Mouse (Mus musculus): ENCODE measurements around the gene Cenps. TPM values are rescaled to one million over a fixed set of nuclear protein-coding genes. Genes with fewer than 3 reads are reported as not detected.

Cenps gene
- 59.4 and 72.8 TPM in 2 replicates for polyA plus RNA-seq (2016; fragmentation: Nextera tagmentation; extraction: Ambion mirVana)

DNA sequence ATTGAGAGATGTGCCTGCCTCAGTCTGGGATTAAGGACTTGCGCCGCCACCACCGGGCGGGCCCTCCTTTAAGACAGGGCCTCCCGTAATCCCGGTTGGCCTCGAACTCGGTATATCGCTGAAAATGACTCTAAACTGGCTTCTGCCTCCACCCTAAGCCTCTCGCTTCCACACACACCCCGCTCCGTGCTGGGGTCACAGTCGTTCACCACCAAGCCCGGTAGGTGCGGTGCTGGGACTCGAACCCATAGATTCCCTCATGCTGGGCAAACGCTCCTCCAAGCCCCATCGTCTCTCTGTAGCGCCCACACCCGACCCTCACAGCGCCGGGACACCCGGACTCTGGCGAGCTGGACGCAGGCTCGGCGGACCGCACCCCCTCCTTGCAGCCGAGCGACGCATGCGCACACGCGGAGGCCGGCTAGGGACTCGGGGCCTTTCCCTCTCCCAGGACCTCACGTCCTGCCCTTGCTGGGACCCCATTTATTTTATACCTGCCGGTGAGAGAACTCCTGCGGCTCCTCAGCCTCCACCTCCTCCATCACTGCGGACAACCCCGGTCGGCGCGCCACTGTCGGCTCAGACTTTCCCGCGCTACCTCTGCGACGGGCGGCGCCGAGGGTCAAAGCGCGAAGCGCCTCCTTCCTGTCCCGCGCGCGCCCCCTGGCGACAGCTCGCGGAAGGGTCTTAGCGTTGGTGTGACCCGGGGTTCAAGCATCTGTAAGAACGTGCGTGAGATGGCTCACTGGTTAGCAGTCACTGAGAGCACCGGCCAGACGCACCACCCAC is at the start of gene Cenps:
Gene Cenps, minus strand, starts transcription at position 648 of the 789 bp plus-strand sequence.
- Histone ChIP-seq H3K9me3 (replicated peaks) (no peaks in the 10 kb centered on the region), H3K36me3 (peaks cover 24% of the 10 kb centered on the region), H3K27ac (replicated peaks) (peak within 1 kb of the TSS; percentile 93), H3K27me3 (ENCODE audit: low read depth, poor library complexity, severe bottlenecking) (no peaks in the 10 kb centered on the region), H3K4me3 (peak within 1 kb of the TSS; percentile 60), H3K4me1 (peaks cover 18% of the 10 kb centered on the region)
- WGBS, result under 1% methylated on average over 68 of the region's 68 CpGs
- DNase-seq (ENCODE audit: low spot score), result peak; percentile 95

DNA sequence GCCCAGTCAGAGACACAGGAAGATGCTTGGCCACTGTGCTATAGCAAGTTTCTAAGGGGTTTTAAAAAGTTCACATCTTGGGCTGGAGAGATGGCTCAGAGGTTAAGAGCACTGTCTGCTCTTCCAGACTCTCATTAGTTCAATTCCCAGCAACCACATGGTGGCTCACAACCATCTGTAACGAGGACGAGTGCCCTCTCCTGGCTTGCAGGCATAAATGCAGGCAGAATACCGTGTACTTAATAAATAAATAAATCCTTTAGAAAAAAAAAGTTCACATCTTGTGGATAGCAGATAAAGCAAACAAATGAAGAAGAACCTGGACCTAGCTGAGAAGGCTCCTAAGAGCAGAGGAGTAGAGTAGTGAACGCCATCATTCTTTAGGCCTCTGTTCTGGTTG is 45.3 kb upstream of the Cenps start:
- Histone ChIP-seq H3K27me3 (ENCODE audit: low read depth, poor library complexity, severe bottlenecking) (no peaks in the 10 kb centered on the region), H3K36me3 (peaks cover 98% of the 10 kb centered on the region), H3K9me3 (replicated peaks) (no peaks in the 10 kb centered on the region), H3K4me3 (no peak overlapping the region), H3K27ac (replicated peaks) (no peak overlapping the region), H3K4me1 (peaks cover 24% of the 10 kb centered on the region)
- WGBS, result 61% methylated on average over 4 of the region's 4 CpGs
- no peak for DNase-seq (ENCODE audit: low spot score)

DNA sequence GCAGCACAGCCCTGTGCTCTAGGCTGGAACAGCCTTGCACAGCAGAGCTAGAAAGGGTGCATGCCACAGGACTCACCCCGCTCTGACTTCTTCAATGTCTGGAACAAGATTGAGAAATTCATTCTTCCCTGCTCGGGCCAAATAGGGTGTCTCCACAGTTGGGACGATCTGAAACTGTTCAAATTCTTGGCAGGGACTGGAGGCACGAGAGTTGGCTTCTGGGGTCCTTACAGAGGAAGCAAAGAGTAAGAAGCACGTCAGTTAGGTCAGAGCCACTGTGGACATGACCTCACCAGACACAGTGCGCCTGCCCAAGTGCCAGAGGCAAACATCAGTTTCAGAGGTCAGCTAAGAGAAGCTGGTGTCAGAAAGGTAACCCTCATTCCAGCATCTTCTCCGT is 44.8 kb upstream of the Cenps start:
- peaks cover 29% of the 10 kb centered on the region for H3K4me1 ChIP-seq
- no peak overlapping the region for H3K27ac ChIP-seq (replicated peaks)
- no peaks in the 10 kb centered on the region for H3K9me3 ChIP-seq (replicated peaks)
- H3K36me3 ChIP-seq, result peaks cover 97% of the 10 kb centered on the region
- WGBS, result 89% methylated on average over 7 of the region's 7 CpGs
- H3K27me3 ChIP-seq (ENCODE audit: low read depth, poor library complexity, severe bottlenecking), result no peaks in the 10 kb centered on the region
- H3K4me3 ChIP-seq, result no peak overlapping the region
- no peak for DNase-seq (ENCODE audit: low spot score)

DNA sequence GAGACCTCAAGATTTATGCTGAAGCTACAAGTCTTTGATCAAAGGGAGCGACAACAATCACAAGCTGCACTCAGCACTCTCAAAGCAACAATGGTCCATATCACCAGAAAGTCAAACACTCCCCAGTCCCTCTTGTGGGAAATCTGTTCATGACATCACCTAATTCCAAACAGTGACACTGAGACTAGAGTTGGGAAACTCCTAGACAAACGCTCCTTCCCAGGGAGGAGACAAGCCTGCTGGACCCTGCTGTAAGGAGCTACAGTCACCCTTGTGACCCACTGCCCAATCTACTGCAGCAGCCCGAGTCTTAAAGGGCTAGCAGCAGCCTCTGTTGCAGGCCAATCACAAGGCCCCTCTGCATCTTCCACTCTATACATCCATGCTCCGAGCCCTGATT is 42.1 kb upstream of the Cenps start:
- Histone ChIP-seq H3K4me3 (no peak overlapping the region), H3K4me1 (peaks cover 35% of the 10 kb centered on the region), H3K27ac (replicated peaks) (peak overlapping the region; percentile 67; the same call in 1 of the 2 replicates), H3K27me3 (ENCODE audit: low read depth, poor library complexity, severe bottlenecking) (no peaks in the 10 kb centered on the region), H3K9me3 (replicated peaks) (no peaks in the 10 kb centered on the region), H3K36me3 (peaks cover 90% of the 10 kb centered on the region)
- no peak for DNase-seq (ENCODE audit: low spot score)
- WGBS, result 59% methylated on average over 4 of the region's 4 CpGs

DNA sequence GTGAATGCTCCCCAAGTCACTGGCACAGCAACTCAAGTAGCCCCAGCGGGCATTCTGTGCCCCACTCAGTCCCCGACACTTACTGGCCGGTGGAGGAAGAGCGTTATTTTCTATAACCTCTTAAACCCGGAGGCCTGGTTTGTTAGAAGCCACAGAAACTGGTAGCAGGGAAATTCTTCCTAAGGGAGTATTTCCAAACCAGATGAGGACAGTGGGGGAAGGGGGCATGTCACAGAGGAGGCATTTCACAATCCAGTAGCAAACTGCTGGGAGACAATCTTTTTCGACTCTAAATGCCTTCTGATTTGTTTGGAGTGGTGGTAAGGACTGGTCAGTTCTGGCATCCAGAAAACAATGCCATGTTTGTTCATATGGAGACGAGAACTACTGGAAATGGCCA is 41.7 kb upstream of the Cenps start:
- no peak overlapping the region for H3K4me3 ChIP-seq
- WGBS, result 87% methylated on average over 7 of the region's 7 CpGs
- H3K4me1 ChIP-seq, result peaks cover 35% of the 10 kb centered on the region
- no peaks in the 10 kb centered on the region for H3K27me3 ChIP-seq (ENCODE audit: low read depth, poor library complexity, severe bottlenecking)
- peaks cover 86% of the 10 kb centered on the region for H3K36me3 ChIP-seq
- H3K27ac ChIP-seq (replicated peaks), result peak overlapping the region; percentile 67
- no peak for DNase-seq (ENCODE audit: low spot score)
- H3K9me3 ChIP-seq (replicated peaks), result no peaks in the 10 kb centered on the region

DNA sequence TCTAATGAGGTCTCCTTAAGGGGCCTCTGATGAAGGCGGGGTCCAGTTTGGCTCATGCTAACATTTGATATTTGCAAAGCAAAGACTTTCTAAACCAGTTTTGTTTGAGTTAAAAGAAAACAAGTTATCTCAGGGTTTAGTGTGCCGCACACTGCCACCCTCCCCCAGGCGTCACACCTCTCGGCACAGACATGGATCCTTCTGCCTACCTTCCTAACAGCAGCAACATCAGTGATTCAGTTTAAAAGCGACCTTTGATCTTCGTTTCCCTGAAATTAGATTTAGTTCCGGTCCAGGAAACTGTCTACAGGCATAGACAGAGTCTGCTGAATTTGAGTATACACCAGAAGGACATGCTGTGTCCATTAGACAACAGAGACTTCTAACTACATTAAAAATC is 40.9 kb upstream of the Cenps start:
- Histone ChIP-seq H3K27me3 (ENCODE audit: low read depth, poor library complexity, severe bottlenecking) (no peaks in the 10 kb centered on the region), H3K4me3 (no peak overlapping the region), H3K36me3 (peaks cover 77% of the 10 kb centered on the region), H3K9me3 (replicated peaks) (no peaks in the 10 kb centered on the region), H3K27ac (replicated peaks) (no peak overlapping the region), H3K4me1 (peaks cover 35% of the 10 kb centered on the region)
- WGBS, result 74% methylated on average over 7 of the region's 7 CpGs
- no peak for DNase-seq (ENCODE audit: low spot score)

DNA sequence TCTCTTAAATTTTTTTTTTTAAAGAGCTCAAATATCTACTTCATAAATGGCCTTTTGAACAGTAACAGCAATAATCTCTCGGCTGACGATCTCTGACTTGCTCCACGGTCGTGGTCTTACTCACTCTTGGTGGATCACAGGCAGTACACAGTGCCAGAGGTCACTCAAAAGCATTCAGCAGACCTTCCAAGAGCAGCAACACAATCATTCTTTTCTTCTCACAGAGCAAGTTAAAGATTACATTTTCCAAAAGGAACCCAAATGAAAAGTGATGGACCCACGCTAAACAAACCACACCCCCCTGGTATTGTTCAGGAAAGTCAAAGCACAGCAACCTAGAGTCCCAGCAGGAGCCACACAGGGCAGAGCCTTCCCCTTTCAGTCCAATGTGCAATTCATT is 39.6 kb upstream of the Cenps start:
- Histone ChIP-seq H3K4me1 (peaks cover 35% of the 10 kb centered on the region), H3K36me3 (peaks cover 64% of the 10 kb centered on the region), H3K4me3 (no peak overlapping the region), H3K27me3 (ENCODE audit: low read depth, poor library complexity, severe bottlenecking) (no peaks in the 10 kb centered on the region), H3K27ac (replicated peaks) (no peak overlapping the region), H3K9me3 (replicated peaks) (no peaks in the 10 kb centered on the region)
- 50% methylated on average over 5 of the region's 5 CpGs for WGBS
- DNase-seq (ENCODE audit: low spot score), result no peak

DNA sequence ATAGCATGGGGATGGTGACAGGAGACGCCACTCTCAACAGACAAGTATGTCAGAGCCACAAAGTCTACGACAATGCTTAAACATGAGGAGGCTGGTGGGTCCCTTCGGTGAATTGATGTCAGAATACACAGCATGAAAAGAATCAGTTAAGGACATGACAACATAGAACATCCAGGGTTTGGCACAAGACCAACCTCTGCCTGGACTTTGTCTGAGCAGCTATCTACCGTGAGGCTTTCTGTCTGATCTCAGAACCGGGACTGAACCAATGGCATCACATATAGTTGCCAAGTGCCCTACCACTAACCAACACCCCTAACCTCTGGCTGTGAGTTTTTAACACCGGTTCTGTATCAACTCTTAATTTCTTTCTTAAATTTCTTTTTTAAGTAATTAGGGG is 39.2 kb upstream of the Cenps start:
- peaks cover 35% of the 10 kb centered on the region for H3K4me1 ChIP-seq
- WGBS, result 85% methylated on average over 6 of the region's 6 CpGs
- no peaks in the 10 kb centered on the region for H3K9me3 ChIP-seq (replicated peaks)
- DNase-seq (ENCODE audit: low spot score), result no peak
- H3K4me3 ChIP-seq, result no peak overlapping the region
- H3K27me3 ChIP-seq (ENCODE audit: low read depth, poor library complexity, severe bottlenecking), result no peaks in the 10 kb centered on the region
- no peak overlapping the region for H3K27ac ChIP-seq (replicated peaks)
- peaks cover 60% of the 10 kb centered on the region for H3K36me3 ChIP-seq

DNA sequence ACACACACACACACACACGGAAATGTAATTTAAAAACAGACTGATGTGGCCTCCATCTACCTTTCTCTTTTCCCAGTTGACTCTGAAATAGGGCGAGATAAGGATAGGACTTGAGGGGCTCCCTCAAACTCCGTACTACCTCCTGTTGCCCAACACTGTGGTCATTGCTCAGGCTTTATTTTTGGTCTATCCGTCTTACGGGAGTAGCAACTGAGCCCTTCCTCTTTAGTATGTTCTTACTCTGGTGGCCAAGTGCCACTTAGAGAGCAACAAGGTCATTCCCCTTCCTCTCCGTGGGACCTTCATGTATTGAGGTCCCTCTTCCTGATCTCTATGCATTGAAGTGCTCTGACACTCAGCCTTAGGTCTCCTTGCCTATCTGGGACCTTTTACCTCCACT is 36.2 kb upstream of the Cenps start:
- no peaks in the 10 kb centered on the region for H3K9me3 ChIP-seq (replicated peaks)
- H3K27ac ChIP-seq (replicated peaks), result no peak overlapping the region
- no peak overlapping the region for H3K4me3 ChIP-seq
- H3K36me3 ChIP-seq, result peaks cover 31% of the 10 kb centered on the region
- peaks cover 21% of the 10 kb centered on the region for H3K4me1 ChIP-seq
- no peak for DNase-seq (ENCODE audit: low spot score)
- no peaks in the 10 kb centered on the region for H3K27me3 ChIP-seq (ENCODE audit: low read depth, poor library complexity, severe bottlenecking)
- 89% methylated on average over 6 of the region's 6 CpGs for WGBS

DNA sequence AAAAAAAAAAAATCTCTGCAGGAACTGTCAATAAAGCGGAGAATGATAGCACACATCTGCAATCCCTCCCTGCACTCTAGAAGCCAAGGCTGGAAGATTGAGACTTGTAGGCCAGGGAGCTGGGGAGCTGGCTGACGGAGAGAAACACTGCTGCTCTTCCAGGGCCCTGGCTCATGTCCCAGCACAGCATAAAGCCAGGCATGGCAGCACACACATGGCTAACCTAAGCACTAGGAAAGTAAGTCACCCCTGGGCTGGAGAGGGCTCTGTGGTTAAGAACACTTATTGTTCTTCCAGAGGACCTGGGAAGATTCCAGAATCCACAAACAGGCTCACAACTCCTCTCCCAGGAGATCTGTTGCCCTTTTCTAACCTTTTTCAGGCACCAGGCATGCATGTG is 35.2 kb upstream of the Cenps start:
- Histone ChIP-seq H3K27me3 (ENCODE audit: low read depth, poor library complexity, severe bottlenecking) (no peaks in the 10 kb centered on the region), H3K36me3 (peaks cover 23% of the 10 kb centered on the region), H3K4me3 (no peak overlapping the region), H3K4me1 (peaks cover 16% of the 10 kb centered on the region), H3K27ac (replicated peaks) (no peak overlapping the region), H3K9me3 (replicated peaks) (no peaks in the 10 kb centered on the region)
- WGBS, result 93% methylated on average over 2 of the region's 2 CpGs
- DNase-seq (ENCODE audit: low spot score), result no peak

DNA sequence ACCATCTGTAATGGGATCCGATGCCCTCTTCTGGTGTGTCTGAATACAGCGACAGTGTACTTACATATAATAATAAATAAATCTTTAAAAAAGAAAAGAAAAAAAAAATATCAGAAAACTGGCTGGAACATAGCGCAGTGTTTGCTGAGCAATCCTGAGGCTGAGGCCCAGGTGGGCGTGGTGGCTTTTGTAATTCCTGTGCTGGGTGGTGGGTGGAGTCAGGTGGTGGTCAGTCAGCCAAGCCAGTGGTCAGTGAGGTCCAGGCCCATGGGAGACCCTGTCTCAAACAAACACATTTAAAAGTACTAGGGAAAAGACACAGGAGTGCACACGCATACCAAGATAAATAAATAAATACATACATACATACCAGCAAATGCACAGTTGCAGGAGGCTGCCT is 34.7 kb upstream of the Cenps start:
- 87% methylated on average over 5 of the region's 5 CpGs for WGBS
- no peak overlapping the region for H3K27ac ChIP-seq (replicated peaks)

DNA sequence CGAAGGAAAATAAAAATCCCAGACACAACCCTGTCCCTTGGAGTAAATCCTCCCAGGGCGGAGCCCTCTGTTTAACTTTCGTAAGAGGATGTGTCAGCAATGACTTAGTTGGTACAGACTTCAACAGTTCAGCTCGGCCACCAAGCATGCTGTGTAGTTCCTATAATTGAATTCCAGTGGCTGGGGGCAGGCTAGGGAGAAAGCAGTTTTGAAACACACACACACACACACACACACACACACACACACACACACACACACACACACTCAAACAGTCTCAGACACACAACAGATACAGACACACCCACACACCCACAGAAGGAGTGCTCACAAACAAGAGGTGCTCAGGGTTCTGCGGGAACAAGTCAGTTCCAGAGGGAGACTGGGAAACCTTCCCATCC is 34.2 kb upstream of the Cenps start:
- WGBS, result 83% methylated on average over 5 of the region's 5 CpGs
- Histone ChIP-seq H3K4me3 (no peak overlapping the region), H3K9me3 (replicated peaks) (no peaks in the 10 kb centered on the region), H3K27me3 (ENCODE audit: low read depth, poor library complexity, severe bottlenecking) (no peaks in the 10 kb centered on the region), H3K4me1 (peaks cover 14% of the 10 kb centered on the region), H3K36me3 (peaks cover 14% of the 10 kb centered on the region), H3K27ac (replicated peaks) (no peak overlapping the region)
- DNase-seq (ENCODE audit: low spot score), result no peak

More for the DNA sequence above, 34.7 kb upstream of the Cenps start:
- Histone ChIP-seq H3K4me3 (no peak overlapping the region), H3K9me3 (replicated peaks) (no peaks in the 10 kb centered on the region), H3K27me3 (ENCODE audit: low read depth, poor library complexity, severe bottlenecking) (no peaks in the 10 kb centered on the region), H3K4me1 (peaks cover 13% of the 10 kb centered on the region), H3K36me3 (peaks cover 18% of the 10 kb centered on the region)
- no peak for DNase-seq (ENCODE audit: low spot score)

DNA sequence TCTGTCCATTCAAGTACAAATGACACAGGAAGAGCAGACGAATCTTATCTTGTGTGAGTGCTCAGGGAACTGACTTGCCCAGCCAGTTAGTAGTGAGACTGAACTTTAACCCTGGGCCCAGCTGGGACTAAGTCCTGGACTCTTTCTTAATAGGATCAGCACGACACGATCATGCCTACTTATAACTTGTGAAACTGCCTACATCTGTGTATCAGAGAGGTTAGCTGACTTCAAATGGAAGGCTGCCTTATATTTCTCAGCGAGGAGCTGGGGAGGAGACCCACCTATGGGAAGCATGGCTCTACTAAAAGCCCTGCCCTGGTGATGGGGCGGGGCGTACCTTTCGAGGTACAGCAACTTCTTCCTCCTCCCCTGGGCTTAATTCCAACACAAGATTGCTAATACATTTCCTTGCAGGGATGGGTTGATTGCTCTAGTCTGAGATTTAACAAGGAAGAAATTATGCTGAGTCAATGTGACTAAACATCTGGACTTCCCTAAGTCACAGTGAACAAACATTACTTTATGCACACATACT is 33.0 kb upstream of the Cenps start:
- Histone ChIP-seq H3K27me3 (ENCODE audit: low read depth, poor library complexity, severe bottlenecking) (no peaks in the 10 kb centered on the region), H3K9me3 (replicated peaks) (no peaks in the 10 kb centered on the region), H3K4me1 (peaks cover 18% of the 10 kb centered on the region), H3K36me3 (peaks cover 6% of the 10 kb centered on the region), H3K4me3 (no peak overlapping the region), H3K27ac (replicated peaks) (no peak overlapping the region)
- WGBS, result 72% methylated on average over 7 of the region's 7 CpGs
- no peak for DNase-seq (ENCODE audit: low spot score)

Data from midbrain, embryonic 10.5 days (tissue).